Mouse (Mus musculus): ENCODE results near the gene Fzd2. TPM values are rescaled to one million over a fixed set of nuclear protein-coding genes. Genes with fewer than 3 reads are reported as not detected.

The Fzd2 gene
- polyA plus RNA-seq, 1 experiment from 2014 or later: 15.4 TPM

DNA sequence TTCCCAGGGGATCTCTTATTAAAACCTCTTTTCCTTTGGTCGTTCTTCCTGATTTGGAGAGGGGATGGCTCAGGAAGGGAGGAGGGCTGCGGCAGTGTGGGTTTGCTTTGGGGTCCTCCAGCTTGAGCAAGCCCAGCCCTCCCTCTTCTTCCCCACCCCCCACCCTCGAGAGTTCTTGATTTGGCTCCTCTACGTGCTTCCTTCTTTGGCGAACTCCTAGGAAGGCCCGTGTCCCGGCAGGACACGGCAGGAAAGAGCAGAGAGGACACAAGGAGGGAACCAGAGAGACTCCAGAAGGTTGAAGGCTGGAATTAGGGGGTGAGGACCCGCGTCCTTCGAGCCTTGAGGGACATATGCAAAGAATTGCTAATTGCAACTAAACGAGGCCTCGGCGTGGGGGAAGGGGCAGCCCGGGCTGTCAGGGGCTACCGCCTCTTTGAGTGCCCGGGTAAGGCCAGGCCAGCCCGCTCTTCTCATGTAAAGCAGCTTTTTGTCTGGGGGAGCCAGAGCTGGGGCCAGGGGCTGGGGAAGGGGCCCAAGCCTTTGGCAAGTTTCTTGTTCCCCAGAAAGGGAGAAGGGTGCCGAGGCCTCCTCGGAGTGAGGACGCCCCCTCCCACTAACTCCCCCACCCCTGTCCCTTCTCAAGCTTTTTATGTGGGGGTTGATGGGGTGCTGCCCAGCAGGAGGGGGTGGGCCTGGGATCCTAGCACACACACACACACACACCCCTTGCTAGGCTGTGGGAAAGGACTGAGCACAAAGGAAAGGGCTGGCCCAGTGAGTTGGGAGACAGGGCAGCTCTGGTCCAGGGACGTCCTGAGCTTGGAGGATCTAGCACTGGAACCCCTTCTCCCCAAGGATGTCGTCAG, 24.8 kb upstream of the Fzd2 start, which contains the start of gene Gm11627:
Gene Gm11627, minus strand, starts transcription at position 297 of the 869 bp plus-strand sequence.
- Histone ChIP-seq H3K4me1 (ENCODE audit: control insufficient read depth, insufficient read depth, low read length) (peaks cover 28% of the 10 kb centered on the region), H3K9ac (ENCODE audit: low read length) (peak within 1 kb of the TSS; percentile 79), H3K27ac (ENCODE audit: low read length) (peak within 1 kb of the TSS; percentile 97), H3K4me3 (replicated peaks; ENCODE audit: low read length) (peak within 1 kb of the TSS; percentile 34), H3K36me3 (ENCODE audit: control insufficient read depth, insufficient read depth, low read length) (no peaks in the 10 kb centered on the region), H3K27me3 (ENCODE audit: control insufficient read depth, insufficient read depth, low read length) (no peaks in the 10 kb centered on the region), H3K9me3 (replicated peaks; ENCODE audit: control insufficient read depth, low read length) (no peaks in the 10 kb centered on the region), H3K4me2 (ENCODE audit: low read depth, low read length) (peak within 1 kb of the TSS; percentile 55)
- peak; percentile 73 for ATAC-seq (ENCODE audit: insufficient read depth, low FRiP score)
- 15% methylated on average over 23 of the region's 23 CpGs for WGBS

DNA sequence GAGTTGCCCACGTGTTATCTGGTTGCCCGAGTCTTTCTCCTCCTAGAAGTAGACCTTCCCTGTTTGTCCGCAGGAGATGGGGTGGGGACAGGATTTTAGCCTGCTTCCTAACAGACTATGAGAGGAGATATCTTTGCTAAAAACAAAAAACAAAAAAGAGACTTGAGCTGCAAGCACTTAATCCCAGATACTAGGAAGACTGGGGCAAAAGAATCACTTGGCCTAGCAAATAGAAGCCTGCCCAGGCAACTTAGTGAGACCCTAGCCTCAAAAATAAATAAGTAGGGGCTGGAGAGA, 24.2 kb upstream of the Fzd2 start:
- no peak for ATAC-seq (ENCODE audit: insufficient read depth, low FRiP score)
- H3K9ac ChIP-seq (ENCODE audit: low read length): peak overlapping the region; percentile 79
- peak overlapping the region; percentile 34 for H3K4me3 ChIP-seq (replicated peaks; ENCODE audit: low read length)
- peaks cover 28% of the 10 kb centered on the region for H3K4me1 ChIP-seq (ENCODE audit: control insufficient read depth, insufficient read depth, low read length)
- no peaks in the 10 kb centered on the region for H3K36me3 ChIP-seq (ENCODE audit: control insufficient read depth, insufficient read depth, low read length)
- peak overlapping the region; percentile 97 for H3K27ac ChIP-seq (ENCODE audit: low read length)
- peak overlapping the region; percentile 55 for H3K4me2 ChIP-seq (ENCODE audit: low read depth, low read length)
- WGBS: 57% methylated on average over 3 of the region's 3 CpGs
- H3K9me3 ChIP-seq (replicated peaks; ENCODE audit: control insufficient read depth, low read length): no peaks in the 10 kb centered on the region
- H3K27me3 ChIP-seq (ENCODE audit: control insufficient read depth, insufficient read depth, low read length): no peaks in the 10 kb centered on the region

DNA sequence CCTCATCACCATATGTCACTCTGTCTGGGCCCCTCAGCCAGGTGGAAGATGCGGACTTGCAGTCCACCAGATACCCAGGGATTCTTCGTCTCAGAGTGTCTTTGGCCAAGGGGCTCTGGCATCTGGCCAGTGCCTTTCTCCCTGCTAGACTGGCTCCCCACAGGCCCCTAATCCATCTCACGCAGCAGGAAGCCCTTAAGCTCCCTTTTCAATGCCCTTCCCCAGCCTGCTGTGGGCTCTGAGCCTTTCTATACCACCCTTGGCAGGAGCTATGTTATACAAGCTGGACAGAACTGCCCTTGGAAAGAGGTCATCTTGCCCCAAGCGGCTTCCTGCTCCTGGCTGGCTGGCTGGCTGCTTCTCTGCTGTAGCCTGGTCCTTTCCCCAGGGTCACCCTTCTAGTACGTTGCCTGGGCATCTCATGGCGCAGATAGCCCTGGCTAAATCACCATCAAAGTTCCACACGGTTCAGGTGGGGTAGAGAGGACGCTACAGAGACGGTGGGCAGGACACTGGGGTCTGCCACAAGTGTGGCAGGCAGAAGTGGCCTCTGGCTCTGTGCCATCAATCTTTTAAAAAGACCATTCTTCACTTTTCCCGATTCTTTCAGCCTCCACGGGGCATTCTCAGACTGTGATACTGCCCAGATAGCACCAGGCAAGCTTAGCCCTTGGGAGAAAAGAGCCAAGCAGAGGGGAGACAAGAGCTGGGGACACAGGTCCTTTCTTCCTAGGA, 22.7 kb upstream of the Fzd2 start:
- Histone ChIP-seq H3K9me3 (replicated peaks; ENCODE audit: control insufficient read depth, low read length) (no peaks in the 10 kb centered on the region), H3K9ac (ENCODE audit: low read length) (no peak overlapping the region), H3K27ac (ENCODE audit: low read length) (peak overlapping the region; percentile 82), H3K4me1 (ENCODE audit: control insufficient read depth, insufficient read depth, low read length) (peaks cover 28% of the 10 kb centered on the region), H3K4me3 (replicated peaks; ENCODE audit: low read length) (no peak overlapping the region), H3K36me3 (ENCODE audit: control insufficient read depth, insufficient read depth, low read length) (no peaks in the 10 kb centered on the region), H3K27me3 (ENCODE audit: control insufficient read depth, insufficient read depth, low read length) (no peaks in the 10 kb centered on the region), H3K4me2 (ENCODE audit: low read depth, low read length) (no peak overlapping the region)
- 0 out of 2 replicates have a peak, but pooled peaks have one; percentile 10 for ATAC-seq (ENCODE audit: insufficient read depth, low FRiP score)
- 30% methylated on average over 11 of the region's 11 CpGs for WGBS

GRCm38 (mm10) chr11:102582016-102582610, 22.1 kb upstream of the Fzd2 start:
- Histone ChIP-seq H3K9me3 (replicated peaks; ENCODE audit: control insufficient read depth, low read length) (no peaks in the 10 kb centered on the region), H3K4me2 (ENCODE audit: low read depth, low read length) (no peak overlapping the region), H3K4me1 (ENCODE audit: control insufficient read depth, insufficient read depth, low read length) (peaks cover 28% of the 10 kb centered on the region), H3K27me3 (ENCODE audit: control insufficient read depth, insufficient read depth, low read length) (no peaks in the 10 kb centered on the region), H3K36me3 (ENCODE audit: control insufficient read depth, insufficient read depth, low read length) (no peaks in the 10 kb centered on the region), H3K27ac (ENCODE audit: low read length) (peak overlapping the region; percentile 82), H3K4me3 (replicated peaks; ENCODE audit: low read length) (no peak overlapping the region), H3K9ac (ENCODE audit: low read length) (peak overlapping the region; percentile 37; the same call in 1 of the 2 replicates)
- 18% methylated on average over 13 of the region's 13 CpGs for WGBS
- ATAC-seq (ENCODE audit: insufficient read depth, low FRiP score): peak; percentile 8; the same call in 1 of the 2 replicates

GRCm38 (mm10) chr11:102582736-102583135, 21.5 kb upstream of the Fzd2 start:
- 27% methylated on average over 5 of the region's 5 CpGs for WGBS
- Histone ChIP-seq H3K9ac (ENCODE audit: low read length) (peak overlapping the region; percentile 37; the same call in 1 of the 2 replicates), H3K27ac (ENCODE audit: low read length) (peak overlapping the region; percentile 82), H3K27me3 (ENCODE audit: control insufficient read depth, insufficient read depth, low read length) (no peaks in the 10 kb centered on the region), H3K4me3 (replicated peaks; ENCODE audit: low read length) (no peak overlapping the region), H3K4me1 (ENCODE audit: control insufficient read depth, insufficient read depth, low read length) (peaks cover 28% of the 10 kb centered on the region), H3K4me2 (ENCODE audit: low read depth, low read length) (no peak overlapping the region), H3K36me3 (ENCODE audit: control insufficient read depth, insufficient read depth, low read length) (no peaks in the 10 kb centered on the region), H3K9me3 (replicated peaks; ENCODE audit: control insufficient read depth, low read length) (no peaks in the 10 kb centered on the region)
- ATAC-seq (ENCODE audit: insufficient read depth, low FRiP score): no peak

GRCm38 (mm10) chr11:102586445-102587130, 17.6 kb upstream of the Fzd2 start:
- H3K9ac ChIP-seq (ENCODE audit: low read length): no peak overlapping the region
- no peak for ATAC-seq (ENCODE audit: insufficient read depth, low FRiP score)
- 90% methylated on average over 4 of the region's 4 CpGs for WGBS

GRCm38 (mm10) chr11:102587554-102587953, 16.6 kb upstream of the Fzd2 start:
- Histone ChIP-seq H3K9ac (ENCODE audit: low read length) (no peak overlapping the region), H3K9me3 (replicated peaks; ENCODE audit: control insufficient read depth, low read length) (no peaks in the 10 kb centered on the region), H3K4me1 (ENCODE audit: control insufficient read depth, insufficient read depth, low read length) (peaks cover 4% of the 10 kb centered on the region; the same call in 1 of the 2 replicates), H3K4me3 (replicated peaks; ENCODE audit: low read length) (no peak overlapping the region), H3K27me3 (ENCODE audit: control insufficient read depth, insufficient read depth, low read length) (no peaks in the 10 kb centered on the region), H3K27ac (ENCODE audit: low read length) (no peak overlapping the region), H3K4me2 (ENCODE audit: low read depth, low read length) (no peak overlapping the region), H3K36me3 (ENCODE audit: control insufficient read depth, insufficient read depth, low read length) (no peaks in the 10 kb centered on the region)
- 77% methylated on average over 3 of the region's 3 CpGs for WGBS
- no peak for ATAC-seq (ENCODE audit: insufficient read depth, low FRiP score)

More at GRCm38 (mm10) chr11:102586445-102587130, 17.6 kb upstream of the Fzd2 start:
- no peak overlapping the region for H3K4me2 ChIP-seq (ENCODE audit: low read depth, low read length)
- no peaks in the 10 kb centered on the region for H3K27me3 ChIP-seq (ENCODE audit: control insufficient read depth, insufficient read depth, low read length)
- H3K9me3 ChIP-seq (replicated peaks; ENCODE audit: control insufficient read depth, low read length): no peaks in the 10 kb centered on the region
- no peaks in the 10 kb centered on the region for H3K36me3 ChIP-seq (ENCODE audit: control insufficient read depth, insufficient read depth, low read length)
- peaks cover 9% of the 10 kb centered on the region for H3K4me1 ChIP-seq (ENCODE audit: control insufficient read depth, insufficient read depth, low read length)
- no peak overlapping the region for H3K4me3 ChIP-seq (replicated peaks; ENCODE audit: low read length)
- H3K27ac ChIP-seq (ENCODE audit: low read length): no peak overlapping the region

- Histone ChIP-seq H3K27ac (ENCODE audit: low read length) (peak overlapping the region; percentile 64), H3K4me1 (ENCODE audit: control insufficient read depth, insufficient read depth, low read length) (peaks cover 13% of the 10 kb centered on the region), H3K4me3 (replicated peaks; ENCODE audit: low read length) (no peak overlapping the region), H3K9ac (ENCODE audit: low read length) (peak overlapping the region; percentile 63; the same call in 1 of the 2 replicates), H3K9me3 (replicated peaks; ENCODE audit: control insufficient read depth, low read length) (no peaks in the 10 kb centered on the region), H3K36me3 (ENCODE audit: control insufficient read depth, insufficient read depth, low read length) (no peaks in the 10 kb centered on the region), H3K27me3 (ENCODE audit: control insufficient read depth, insufficient read depth, low read length) (no peaks in the 10 kb centered on the region), H3K4me2 (ENCODE audit: low read depth, low read length) (peak overlapping the region; percentile 21; the same call in 1 of the 2 replicates)
- 12% methylated on average over 4 of the region's 4 CpGs for WGBS
- ATAC-seq (ENCODE audit: insufficient read depth, low FRiP score): peak; percentile 81
These were observed 8.8 kb upstream of the Fzd2 start for GRCm38 (mm10) chr11:102595341-102595820.

Data from stomach, embryonic 16.5 days (tissue).